Mouse (Mus musculus): ENCODE results near the gene Slc35a3. TPM values are rescaled to one million over a fixed set of nuclear protein-coding genes. Genes with fewer than 3 reads are reported as not detected.

The Slc35a3 gene
- total and polyA plus RNA-seq, 3 experiments = 16.3 to 45.7 (median 24.6) TPM

DNA sequence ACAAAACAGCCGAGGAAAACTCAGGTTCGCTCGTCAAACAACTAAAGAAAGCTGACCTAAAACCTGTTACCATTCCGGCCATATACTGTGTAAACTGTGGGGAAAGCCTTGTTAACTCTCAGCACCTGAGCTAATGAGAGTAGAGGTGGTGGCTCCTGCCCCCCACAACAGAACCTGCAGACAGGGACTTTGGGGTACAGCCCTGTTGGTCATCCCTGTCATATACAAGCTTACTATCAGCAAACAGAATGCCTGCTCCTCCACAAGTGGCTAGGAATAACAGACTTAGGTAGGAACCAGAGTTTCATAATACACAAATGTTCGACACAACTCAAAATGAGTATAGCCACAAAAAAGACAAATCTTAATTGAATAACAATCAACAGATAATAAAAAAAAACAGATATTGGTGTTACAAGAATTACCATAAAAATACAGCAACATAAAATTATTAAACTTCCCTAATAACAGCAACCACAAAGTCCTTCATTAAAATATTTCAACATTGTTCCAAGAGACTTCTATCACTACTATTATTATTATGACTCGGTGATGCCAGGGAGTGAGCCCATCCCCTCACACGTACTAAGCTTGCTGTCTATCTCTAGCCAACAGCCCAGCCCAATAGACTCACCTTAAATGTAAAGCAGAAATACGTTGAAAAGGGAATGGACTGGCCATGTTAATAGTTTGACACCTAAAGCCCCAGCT, 17.5 kb downstream of the Slc35a3 start:
- no peaks in the 10 kb centered on the region for H3K27me3 ChIP-seq (replicated peaks)
- no peaks in the 10 kb centered on the region for H3K79me2 ChIP-seq (replicated peaks; ENCODE audit: control insufficient read depth, extremely low read depth, insufficient read depth, poor library complexity, severe bottlenecking)
- no peak for TF ChIP-seq CHD2 (IDR thresholded peaks at IDR 0.05; ENCODE audit: low read length)
- no peak for TF ChIP-seq KAT2A (IDR thresholded peaks at IDR 0.05; ENCODE audit: insufficient replicate concordance, low read length)
- no peak for TF ChIP-seq BHLHE40 (IDR thresholded peaks at IDR 0.05; ENCODE audit: low read depth, low read length)
- H3K27ac ChIP-seq (ENCODE audit: insufficient read depth, low read depth) = no peak overlapping the region
- H3K4me1 ChIP-seq (ENCODE audit: control insufficient read depth in 1 of 2, insufficient read depth in 2 of 2) = no peaks in the 10 kb centered on the region
- peaks cover 9 to 36% of the 10 kb centered on the region in 2 experiments for H3K36me3 ChIP-seq (replicated peaks in 1 of 2; ENCODE audit: control insufficient read depth in 1 of 2, insufficient read depth in 1 of 2, low read length in 1 of 2)
- no peak overlapping the region for H3K4me3 ChIP-seq (replicated peaks in 1 of 3; ENCODE audit: low read depth in 2 of 3, low read length in 2 of 3, poor library complexity in 1 of 3)
- H3K9me3 ChIP-seq (replicated peaks; ENCODE audit: low read length) = no peaks in the 10 kb centered on the region
- dilution Hi-C loops (cut with MboI; ENCODE audit: extremely low pct_ligation_motif_present, extremely low pct_unique_long_range_greater_than_20kb, low sequenced_read_pairs) (no loop called here), in situ Hi-C loops (cut with MboI; ENCODE audit: low pct_ligation_motif_present, low pct_unique_long_range_greater_than_20kb, low sequenced_read_pairs) (no loop called here)
- H3K4me2 ChIP-seq (ENCODE audit: insufficient read depth, low read depth, poor library complexity, severe bottlenecking) = no peak overlapping the region
- no peak for DNase-seq (ENCODE audit: extremely low read depth)
- no peak overlapping the region for H3K9ac ChIP-seq (ENCODE audit: insufficient read depth, low read depth)

DNA sequence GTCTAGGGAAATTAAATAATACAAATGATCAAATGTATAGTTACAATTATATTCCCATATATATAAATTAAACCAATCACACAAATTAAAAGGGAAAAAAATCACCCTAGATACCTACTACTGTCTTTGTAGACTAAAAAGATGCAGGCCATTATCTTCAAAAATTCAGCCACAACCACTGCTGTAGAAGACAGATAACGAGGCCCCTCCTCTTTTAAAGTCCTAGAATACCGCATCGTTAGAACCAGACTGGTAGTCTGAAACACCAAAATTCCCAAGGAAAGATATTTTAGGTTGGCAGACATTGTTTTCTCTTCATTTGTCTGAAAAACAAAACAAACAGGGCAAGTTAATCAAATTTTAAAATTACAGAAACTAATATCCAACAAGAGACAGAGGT, 18.3 kb downstream of the Slc35a3 start:
- TF ChIP-seq CHD2 (IDR thresholded peaks at IDR 0.05; ENCODE audit: low read length) (no peak), UBTF (IDR thresholded peaks at IDR 0.05; ENCODE audit: low read depth, low read length) (no peak), SIN3A (IDR thresholded peaks at IDR 0.05; ENCODE audit: low read length) (no peak), TCF12 (IDR thresholded peaks at IDR 0.05; ENCODE audit: low read depth, low read length) (no peak), NELFE (IDR thresholded peaks at IDR 0.05; ENCODE audit: low read depth, low read length) (no peak), NRF1 (IDR thresholded peaks at IDR 0.05; ENCODE audit: low read depth, low read length) (no peak), CTCF (conservative IDR thresholded peaks at IDR 0.05 in 1 of 2, IDR thresholded peaks at IDR 0.05 in 1 of 2; ENCODE audit: low read depth in 2 of 2, low read length in 2 of 2) (no peak), ZC3H11A (IDR thresholded peaks at IDR 0.05; ENCODE audit: low read depth, low read length) (no peak), ZMIZ1 (IDR thresholded peaks at IDR 0.05; ENCODE audit: low read depth, low read length) (no peak), POLR2AphosphoS2 (IDR thresholded peaks at IDR 0.05; ENCODE audit: low read depth, low read length) (no peak), USF2 (conservative IDR thresholded peaks at IDR 0.05; ENCODE audit: low read depth, low read length) (no peak), RCOR1 (conservative IDR thresholded peaks at IDR 0.05; ENCODE audit: low read depth, low read length) (no peak), SMC3 (IDR thresholded peaks at IDR 0.05; ENCODE audit: low read depth, low read length) (no peak), RAD21 (IDR thresholded peaks at IDR 0.05; ENCODE audit: low read depth, low read length) (no peak), PAX5 (IDR thresholded peaks at IDR 0.05; ENCODE audit: low read length) (no peak), TBP (conservative IDR thresholded peaks at IDR 0.05; ENCODE audit: low read depth, low read length) (no peak), ZKSCAN1 (IDR thresholded peaks at IDR 0.05; ENCODE audit: borderline replicate concordance, low read depth, low read length) (no peak), GABPA (IDR thresholded peaks at IDR 0.05; ENCODE audit: insufficient replicate concordance, low read depth, low read length) (no peak)
- in situ Hi-C loops (cut with MboI; ENCODE audit: low pct_ligation_motif_present, low pct_unique_long_range_greater_than_20kb, low sequenced_read_pairs) (no loop called here), dilution Hi-C loops (cut with MboI; ENCODE audit: extremely low pct_ligation_motif_present, extremely low pct_unique_long_range_greater_than_20kb, low sequenced_read_pairs) (no loop called here)
- Histone ChIP-seq H3K36me3 (replicated peaks in 1 of 2; ENCODE audit: control insufficient read depth in 1 of 2, insufficient read depth in 1 of 2, low read length in 1 of 2) (peaks cover 9 to 33% of the 10 kb centered on the region in 2 experiments), H3K79me2 (replicated peaks; ENCODE audit: control insufficient read depth, extremely low read depth, insufficient read depth, poor library complexity, severe bottlenecking) (no peaks in the 10 kb centered on the region), H3K9me3 (replicated peaks; ENCODE audit: low read length) (no peaks in the 10 kb centered on the region), H3K4me3 (replicated peaks in 1 of 3; ENCODE audit: low read depth in 2 of 3, low read length in 2 of 3, poor library complexity in 1 of 3) (no peak overlapping the region), H3K9ac (ENCODE audit: insufficient read depth, low read depth) (no peak overlapping the region), H3K4me2 (ENCODE audit: insufficient read depth, low read depth, poor library complexity, severe bottlenecking) (no peak overlapping the region), H3K27me3 (replicated peaks) (no peaks in the 10 kb centered on the region), H3K27ac (ENCODE audit: insufficient read depth, low read depth) (no peak overlapping the region), H3K4me1 (ENCODE audit: control insufficient read depth in 1 of 2, insufficient read depth in 2 of 2) (no peaks in the 10 kb centered on the region)
- DNase-seq (ENCODE audit: extremely low read depth) = no peak
